Mouse (Mus musculus) ES-E14 (cell line): ENCODE measurements at regions not wholly inside any gene's neighbourhood (a gene's known extent, or its start where the extent isn't known, plus 50 kb on each side); places are given as distances from the start of the nearest gene placed in this dataset.

ENCODE experiments used
- DNase-seq: peaks from one replicate; pipeline ENCODE4 v3.0.0-alpha.2; 2013; ENCODE audit warnings: low read depth, low spot score
- H3K27ac ChIP-seq: 2 replicates; pipeline ENCODE4 v1.5.1; 2012; ENCODE audit warnings: low read depth, mild to moderate bottlenecking, low read length, moderate library complexity, mixed read lengths; ENCODE audit not compliant: poor library complexity, insufficient read depth, severe bottlenecking
- H3K36me3 ChIP-seq: 2 replicates; pipeline ENCODE4 v1.6.1; 2012; ENCODE audit warnings: mild to moderate bottlenecking, low read length, moderate library complexity, mixed read lengths; ENCODE audit not compliant: control insufficient read depth, poor library complexity, insufficient read depth, severe bottlenecking
- H3K4me1 ChIP-seq, 2 experiments: fragments of 150-350 bp in 1 of 2; sonication (generic) in 1 of 2; 2 replicates each; pipeline ENCODE4 v1.6.1; 2012; ENCODE audit warnings: low read length in 2 of 2, mild to moderate bottlenecking in 1 of 2, mixed read lengths in 1 of 2; ENCODE audit not compliant: control insufficient read depth in 2 of 2, insufficient read depth in 2 of 2, poor library complexity in 1 of 2
- H3K4me3 ChIP-seq, 2 experiments: fragments of 150-350 bp in 1 of 2; sonication (generic) in 1 of 2; 2 replicates each; pipeline ENCODE4 v1.5.1; 2012; ENCODE audit warnings: low read length in 2 of 2, low read depth in 1 of 2, mild to moderate bottlenecking in 1 of 2, mixed read lengths in 1 of 2; ENCODE audit not compliant: insufficient read depth in 1 of 2, poor library complexity in 1 of 2, severe bottlenecking in 1 of 2
- H3K9ac ChIP-seq: 2 replicates; pipeline ENCODE4 v1.6.1; 2012; ENCODE audit warnings: low read depth, mild to moderate bottlenecking, low read length, mixed read lengths; ENCODE audit not compliant: poor library complexity, insufficient read depth, severe bottlenecking
- H3K9me3 ChIP-seq: fragments of 150-350 bp; sonication (generic); 2 replicates; pipeline ENCODE4 v1.6.1; 2012; ENCODE audit warnings: low read depth, mild to moderate bottlenecking, low read length; ENCODE audit not compliant: control insufficient read depth, insufficient read depth
- CHD2 ChIP-seq: IDR thresholded peaks from 2 replicates; pipeline ENCODE4 v1.6.1; 2014; ENCODE audit warnings: mild to moderate bottlenecking, low read depth, low read length, inconsistent platforms
- HCFC1 ChIP-seq: IDR thresholded peaks from 2 replicates; pipeline ENCODE4 v1.6.1; 2012; ENCODE audit warnings: low read length, inconsistent platforms, borderline replicate concordance; ENCODE audit not compliant: insufficient read depth
- MAFK ChIP-seq: IDR thresholded peaks from 2 replicates; pipeline ENCODE4 v1.6.1; 2014; ENCODE audit warnings: mild to moderate bottlenecking, low read depth, low read length, inconsistent platforms; ENCODE audit not compliant: insufficient read depth
- ZC3H11A ChIP-seq: IDR thresholded peaks from 2 replicates; pipeline ENCODE4 v1.6.1; 2012; ENCODE audit warnings: low read depth, mild to moderate bottlenecking, inconsistent platforms, low read length, borderline replicate concordance
- ZNF384 ChIP-seq: IDR thresholded peaks from 2 replicates; pipeline ENCODE4 v1.6.1; 2012; ENCODE audit warnings: low read depth, low read length, inconsistent platforms
- in situ Hi-C, 2 experiments: fragments of 600-800 bp; cut with MboI; formaldehyde crosslinking; loops; one replicate each; pipeline ENCODE4 v1.15.1; 2025; ENCODE audit warnings: low sequenced_read_pairs in 2 of 2, inconsistent platforms in 1 of 2; ENCODE audit not compliant: unreplicated experiment in 2 of 2

DNA sequence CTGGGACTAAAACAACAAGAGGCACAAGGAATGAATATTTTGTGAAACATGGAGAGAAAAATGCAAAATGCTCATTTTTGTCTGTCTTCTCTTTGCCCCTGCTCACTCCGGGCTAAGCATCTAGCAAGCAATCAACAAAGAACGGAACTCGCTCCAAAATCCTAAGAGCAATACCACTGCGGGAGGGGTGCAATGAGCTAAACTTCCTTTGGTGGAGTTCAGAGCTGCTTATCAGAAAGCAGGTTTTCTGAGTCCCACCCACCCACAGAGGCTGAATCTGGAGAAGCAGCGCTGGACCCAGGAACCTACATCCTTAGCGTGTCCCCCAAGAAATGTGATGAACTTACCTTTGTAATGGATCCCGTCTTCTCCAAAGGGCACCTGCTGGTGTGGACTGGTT is 76.9 kb upstream of the Cd93 start:
- TF ChIP-seq CHD2 (no peak), ZC3H11A (no peak), MAFK (no peak), HCFC1 (no peak), ZNF384 (no peak)
- Histone ChIP-seq H3K4me1 (no peaks in the 10 kb centered on the region), H3K27ac (no peak overlapping the region), H3K9ac (no peak overlapping the region), H3K9me3 (no peaks in the 10 kb centered on the region), H3K36me3 (no peaks in the 10 kb centered on the region), H3K4me3 (no peak overlapping the region)
- no peak for DNase-seq
- in situ Hi-C loops: no loop called here

DNA sequence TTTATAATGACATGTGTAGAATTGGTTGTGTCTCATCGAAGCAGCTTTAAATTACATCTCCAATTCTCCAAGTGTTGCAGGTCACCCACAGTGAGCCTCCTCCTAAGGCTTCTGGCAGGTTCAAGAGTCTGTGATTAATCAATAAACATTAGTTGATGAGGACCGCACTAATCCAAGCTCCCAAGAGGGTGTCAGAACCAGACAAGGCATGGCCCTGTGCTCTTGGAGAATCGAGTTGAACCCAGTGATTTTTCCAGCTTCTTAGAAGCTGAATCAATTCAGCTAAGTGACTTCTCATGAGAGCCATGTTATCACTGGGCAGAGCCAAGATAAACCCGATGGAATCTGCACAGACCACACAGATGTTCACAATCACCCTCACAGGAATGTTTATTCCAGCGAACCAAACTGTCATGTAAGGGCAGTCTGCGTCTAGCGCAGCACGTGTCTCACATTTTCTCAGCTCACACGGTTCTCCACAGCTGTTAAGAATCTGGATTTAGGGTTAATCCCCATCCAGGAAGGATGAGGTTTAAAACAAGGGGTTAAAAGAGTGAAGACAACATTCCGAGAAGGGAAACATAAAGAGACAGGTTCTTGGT is 76.4 kb upstream of the Cd93 start:
- H3K4me1 ChIP-seq: no peaks in the 10 kb centered on the region
- in situ Hi-C loops: no loop called here
- no peak overlapping the region for H3K9ac ChIP-seq
- TF ChIP-seq MAFK (no peak), ZNF384 (no peak), ZC3H11A (no peak), CHD2 (no peak), HCFC1 (no peak)
- no peak overlapping the region for H3K4me3 ChIP-seq
- H3K27ac ChIP-seq: no peak overlapping the region
- no peaks in the 10 kb centered on the region for H3K36me3 ChIP-seq
- H3K9me3 ChIP-seq: no peaks in the 10 kb centered on the region
- no peak for DNase-seq

DNA sequence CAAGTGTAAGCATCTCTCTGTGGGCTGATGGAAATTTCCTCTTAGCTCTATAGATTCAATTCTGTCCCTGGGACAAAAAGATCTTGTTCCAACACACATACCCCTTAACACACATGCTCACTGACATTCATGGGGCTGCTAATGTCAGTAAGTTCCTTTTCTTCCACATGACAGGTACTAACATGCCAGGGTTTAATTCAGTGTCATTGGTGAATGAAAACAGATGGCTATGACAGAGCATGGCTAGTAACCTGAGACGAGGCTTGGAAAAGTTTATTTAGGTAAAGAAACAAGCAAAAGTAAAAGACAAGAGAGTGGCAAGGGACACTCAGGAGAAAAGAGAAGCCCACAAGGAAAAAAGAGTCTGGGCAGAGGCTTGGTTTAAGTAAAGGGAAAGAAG is 74.5 kb upstream of the Cd93 start:
- in situ Hi-C loops: no loop called here
- Histone ChIP-seq H3K4me1 (no peaks in the 10 kb centered on the region), H3K9me3 (no peaks in the 10 kb centered on the region), H3K9ac (no peak overlapping the region), H3K36me3 (no peaks in the 10 kb centered on the region), H3K4me3 (no peak overlapping the region), H3K27ac (no peak overlapping the region)
- no peak for DNase-seq
- TF ChIP-seq ZC3H11A (no peak), ZNF384 (no peak), HCFC1 (no peak), CHD2 (no peak), MAFK (no peak)

DNA sequence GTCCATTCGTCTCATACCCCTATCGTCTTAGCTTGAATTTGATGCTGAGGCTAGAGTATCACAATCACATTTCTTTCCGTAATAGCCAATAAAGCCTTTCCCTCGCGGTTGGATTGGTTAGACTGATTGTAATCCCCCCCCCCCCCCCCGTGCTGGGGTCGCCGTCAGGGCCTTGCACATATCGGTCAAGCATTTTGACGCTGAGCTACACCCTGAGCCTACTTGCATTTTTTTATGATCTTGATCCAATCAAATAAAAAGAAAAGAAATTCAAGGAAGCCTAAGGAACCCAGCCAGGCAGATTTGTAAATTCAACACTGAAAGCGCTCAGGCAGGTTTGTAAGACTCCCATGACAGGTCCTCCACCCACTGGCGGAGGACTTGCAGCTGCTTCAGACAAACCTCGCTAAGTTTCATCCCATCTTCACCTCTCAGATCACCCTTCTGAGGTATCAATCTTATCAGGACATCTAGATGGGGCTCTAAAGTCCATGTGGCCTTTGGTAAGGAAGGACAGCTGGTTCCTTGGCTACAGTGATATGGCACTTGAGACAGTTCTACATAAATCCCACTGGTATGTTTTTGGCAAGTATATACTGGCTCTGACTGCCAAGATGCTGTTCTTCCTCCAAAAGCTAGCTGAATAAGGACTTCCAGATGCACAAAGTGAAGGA is 66.8 kb upstream of the Cd93 start:
- Histone ChIP-seq H3K4me1 (no peaks in the 10 kb centered on the region), H3K27ac (no peak overlapping the region)
- no peak for DNase-seq

DNA sequence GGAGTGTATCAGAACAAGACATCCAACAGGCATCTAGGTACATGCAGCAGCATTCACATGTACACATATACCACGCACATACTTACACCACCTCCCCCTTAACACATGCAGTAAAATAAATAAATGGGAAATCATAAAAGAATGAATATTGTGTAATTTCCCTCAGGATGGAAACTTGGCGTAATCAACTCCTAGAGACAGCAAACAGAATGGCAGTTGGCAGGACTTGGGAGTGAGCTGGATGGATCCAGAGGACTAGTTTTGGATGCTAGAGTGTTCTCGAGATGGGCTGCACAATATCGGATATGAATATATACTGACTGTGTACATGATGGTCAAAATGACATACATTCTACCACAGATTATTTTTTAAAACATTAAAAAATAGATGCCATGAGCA is 66.0 kb upstream of the Cd93 start:
- in situ Hi-C loops: no loop called here
- H3K4me1 ChIP-seq: no peaks in the 10 kb centered on the region
- DNase-seq: no peak
- H3K36me3 ChIP-seq: no peaks in the 10 kb centered on the region
- H3K4me3 ChIP-seq: no peak overlapping the region
- TF ChIP-seq MAFK: no peak
- TF ChIP-seq HCFC1: no peak
- TF ChIP-seq ZC3H11A: no peak
- TF ChIP-seq CHD2: no peak
- TF ChIP-seq ZNF384: no peak
- no peaks in the 10 kb centered on the region for H3K9me3 ChIP-seq
- H3K9ac ChIP-seq: no peak overlapping the region
- no peak overlapping the region for H3K27ac ChIP-seq

More for the DNA sequence above, 66.8 kb upstream of the Cd93 start:
- TF ChIP-seq ZC3H11A (no peak), CHD2 (no peak), ZNF384 (no peak), HCFC1 (no peak), MAFK (no peak)
- H3K36me3 ChIP-seq: no peaks in the 10 kb centered on the region
- no peak overlapping the region for H3K4me3 ChIP-seq
- in situ Hi-C loops: no loop called here
- H3K9ac ChIP-seq: no peak overlapping the region
- H3K9me3 ChIP-seq: no peaks in the 10 kb centered on the region
